Mouse (Mus musculus) bone marrow, adult 2 months (tissue): Measurements from ENCODE around the gene Fam186b. TPM values are rescaled to one million over a fixed set of nuclear protein-coding genes. Genes with fewer than 3 reads are reported as not detected.

ENCODE experiments used
- H3K27ac ChIP-seq: fragments of 200-500 bp; 2 replicates; pipeline ENCODE4 v1.5.1; 2012; ENCODE audit warnings: low read depth, mild to moderate bottlenecking, control low read depth, inconsistent platforms, low read length; ENCODE audit not compliant: control insufficient read depth, poor library complexity, insufficient read depth
- H3K4me1 ChIP-seq: fragments of 200-500 bp; 2 replicates; pipeline ENCODE4 v1.6.1; 2011; ENCODE audit warnings: low read length; ENCODE audit not compliant: control insufficient read depth, insufficient read depth
- H3K4me3 ChIP-seq: fragments of 200-500 bp; replicated peaks from 2 replicates; pipeline ENCODE3; 2011; ENCODE audit warnings: mild to moderate bottlenecking, low read depth, low read length, control low read depth; ENCODE audit not compliant: control insufficient read depth
- CTCF ChIP-seq: fragments of 200-500 bp; IDR thresholded peaks from 2 replicates; pipeline ENCODE4 v1.5.1; 2011; ENCODE audit warnings: low read length, control low read depth; ENCODE audit not compliant: control insufficient read depth, insufficient read depth
- POLR2A ChIP-seq: fragments of 200-500 bp; IDR thresholded peaks from 2 replicates; pipeline ENCODE4 v1.6.1; 2011; ENCODE audit warnings: low read depth, mild to moderate bottlenecking, control low read depth, low read length, borderline replicate concordance; ENCODE audit not compliant: control insufficient read depth
- WGBS: fragments of 180-500 bp; shearing (Covaris S2); methylation state at CpG from one replicate; pipeline ENCODE4 v1.1.7; 2018; 5-methylcytosine and 5-hydroxymethylcytosine counted together
- polyA plus RNA-seq: library from polyadenylated mRNA; stranded (reverse); fragments of >200 nt; gene quantifications from 2 replicates; pipeline ENCODE4 v1.2.4, GENCODE M21; 2011; ENCODE audit warnings: low replicate concordance; ENCODE audit not compliant: missing spikeins, insufficient read depth, insufficient read length

Fam186b gene
- polyA plus RNA-seq: not detected in 2 replicates

GRCm38 (mm10) chr15:99295484-99295981 is at the start of gene Fam186b:
TSS of gene Fam186b (minus strand) at chr15:99295888.
- Histone ChIP-seq H3K4me3 (peak within 1 kb of the TSS; percentile 65), H3K27ac (no peak within 1 kb of the TSS; the same call in 1 of the 2 replicates), H3K4me1 (no peaks in the 10 kb centered on the region)
- TF ChIP-seq POLR2A (no peak), CTCF (no peak)
- WGBS: 10% methylated on average over 17 of the region's 17 CpGs

GRCm38 (mm10) chr15:99344961-99345360 is 49.3 kb upstream of the Fam186b start:
- no peak overlapping the region for H3K4me3 ChIP-seq
- H3K27ac ChIP-seq: no peak overlapping the region
- no peak for TF ChIP-seq CTCF
- no peak for TF ChIP-seq POLR2A
- peaks cover 14% of the 10 kb centered on the region for H3K4me1 ChIP-seq
- 28% methylated on average over 4 of the region's 4 CpGs for WGBS

- WGBS: 63% methylated on average over 8 of the region's 8 CpGs
- H3K27ac ChIP-seq: no peak overlapping the region
- H3K4me1 ChIP-seq: peaks cover 15% of the 10 kb centered on the region
- H3K4me3 ChIP-seq: no peak overlapping the region
- TF ChIP-seq CTCF (no peak), POLR2A (no peak)
These were observed 48.6 kb upstream of the Fam186b start for GRCm38 (mm10) chr15:99344148-99344870.

GRCm38 (mm10) chr15:99343414-99344147 is 47.9 kb upstream of the Fam186b start:
- 54% methylated on average over 5 of the region's 5 CpGs for WGBS
- Histone ChIP-seq H3K4me1 (peaks cover 16% of the 10 kb centered on the region), H3K4me3 (no peak overlapping the region), H3K27ac (no peak overlapping the region)
- TF ChIP-seq CTCF (no peak), POLR2A (no peak)

- 11% methylated on average over 9 of the region's 9 CpGs for WGBS
- peaks cover 16% of the 10 kb centered on the region for H3K4me1 ChIP-seq
- H3K27ac ChIP-seq: peak overlapping the region; percentile 51
- no peak overlapping the region for H3K4me3 ChIP-seq
- TF ChIP-seq CTCF: no peak
- TF ChIP-seq POLR2A: no peak
These were observed 46.7 kb upstream of the Fam186b start for GRCm38 (mm10) chr15:99342194-99342981.

GRCm38 (mm10) chr15:99341102-99341501 is 45.4 kb upstream of the Fam186b start:
- 4% methylated on average over 3 of the region's 3 CpGs for WGBS
- Histone ChIP-seq H3K27ac (peak overlapping the region; percentile 51), H3K4me3 (no peak overlapping the region), H3K4me1 (peaks cover 22% of the 10 kb centered on the region)
- TF ChIP-seq POLR2A (no peak), CTCF (no peak)

GRCm38 (mm10) chr15:99339669-99340068 is 44.0 kb upstream of the Fam186b start:
- Histone ChIP-seq H3K4me1 (peaks cover 24% of the 10 kb centered on the region), H3K27ac (no peak overlapping the region), H3K4me3 (no peak overlapping the region)
- TF ChIP-seq POLR2A (no peak), CTCF (no peak)
- 64% methylated on average over 6 of the region's 6 CpGs for WGBS
